Mouse (Mus musculus) spleen, embryonic (tissue): ENCODE data around the gene Zfpm1.

Experiments
- CTCF ChIA-PET: fragments of 350-600 bp; sonication (Branson Sonifier 250); formaldehyde crosslinking; loops from one replicate; lab custom pipeline; 2022; lab: Charles Lee

Zfpm1 gene

DNA sequence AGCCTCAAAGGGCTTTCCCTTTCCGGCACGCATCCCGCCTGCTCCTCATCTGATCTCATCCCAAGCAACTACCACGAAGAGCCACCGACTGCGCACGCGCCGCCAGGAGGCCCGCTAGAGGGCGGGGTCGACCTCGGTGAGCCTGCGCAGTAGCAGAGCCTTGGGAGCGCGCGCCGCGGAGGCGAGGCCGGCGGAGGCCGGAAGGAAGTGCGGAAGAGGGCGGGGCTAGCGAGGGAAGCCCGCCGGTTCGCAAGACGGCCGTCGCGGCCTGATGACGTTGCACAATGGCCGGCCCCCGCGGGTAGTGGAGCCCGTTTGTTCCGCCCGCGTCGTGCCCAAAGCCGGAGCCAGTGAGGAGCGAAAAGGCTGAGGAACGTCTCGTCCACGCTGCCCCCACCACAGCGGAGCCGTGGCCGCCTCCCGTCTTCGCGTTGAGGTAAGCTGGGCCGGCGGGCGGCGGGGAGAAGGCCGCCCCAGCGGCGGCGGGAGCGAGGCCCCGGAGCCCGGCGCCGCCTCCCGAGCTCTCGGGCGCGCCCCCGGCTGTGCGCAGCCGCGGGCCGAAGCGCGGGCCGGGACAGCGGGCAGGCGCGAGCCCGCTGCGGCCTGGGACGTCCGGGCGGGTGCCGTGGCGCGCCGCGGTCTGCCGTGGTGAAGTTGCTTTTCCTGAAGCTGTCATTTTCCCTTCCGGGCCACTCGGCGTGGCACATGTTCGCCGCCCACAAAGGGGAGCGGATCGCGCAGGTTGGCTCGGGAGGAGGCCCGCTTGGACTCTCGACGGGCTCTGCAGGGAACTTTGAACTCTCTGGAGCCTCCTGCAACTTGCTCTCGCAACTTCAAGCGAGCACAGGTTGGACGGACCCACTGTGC lies 94.7 kb downstream of the Zfpm1 start, which contains the start of gene Zc3h18:
Gene Zc3h18, plus strand, starts transcription at position 245 of the 867 bp plus-strand sequence.
- CTCF ChIA-PET, result interaction anchor here (0.6 to 0.7 kb wide), 3 partner anchors 16 to 451 kb away, joined by 3 to 11 read pairs (median 4); no protein-coding TSS in a partner anchor

DNA sequence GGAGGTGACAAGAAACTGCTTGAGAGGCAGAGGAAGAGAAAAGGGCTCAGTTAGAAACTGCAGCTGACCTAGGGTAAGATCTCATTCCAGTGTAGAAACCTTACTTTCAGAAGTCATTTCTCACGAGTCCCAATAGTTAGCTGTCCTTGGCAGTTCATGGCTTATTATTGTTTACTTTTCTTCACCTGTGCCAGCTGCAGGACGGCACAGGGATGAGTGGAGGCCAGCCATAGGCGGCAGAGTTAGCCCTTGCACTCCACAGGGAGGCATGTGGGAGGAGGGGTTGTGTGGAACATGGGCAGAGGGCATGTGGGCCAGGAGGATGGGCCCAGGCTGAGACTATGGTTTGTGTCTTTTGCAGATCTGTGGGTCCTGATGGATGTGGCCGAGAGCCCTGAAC lies 101.1 kb downstream of the Zfpm1 start:
- CTCF ChIA-PET, result no interaction called here
